Mouse (Mus musculus) embryonic fibroblast, embryonic 13.5 days (primary cell): ENCODE measurements at regions not wholly inside any gene's neighbourhood (a gene's known extent, or its start where the extent isn't known, plus 50 kb on each side); places are given as distances from the start of the nearest gene placed in this dataset.
A peak's percentile ranks its signal among the peaks of the same experiment; 100 is the strongest.
"Not testable (repeated sequence)": the region's sequence is repeated elsewhere in the genome, so short reads cannot be mapped to it uniquely, and the experiment has no call there.

ENCODE experiments used
- H3K27ac ChIP-seq: 2 replicates; pipeline ENCODE4 v1.5.1; 2012; ENCODE audit warnings: low read length, control low read depth, inconsistent platforms; ENCODE audit not compliant: insufficient read depth
- H3K4me1 ChIP-seq: 2 replicates; pipeline ENCODE4 v1.6.1; 2011; ENCODE audit warnings: low read length; ENCODE audit not compliant: control insufficient read depth, insufficient read depth
- H3K4me3 ChIP-seq: 2 replicates; pipeline ENCODE4 v1.5.1; 2011; ENCODE audit warnings: mild to moderate bottlenecking, control low read depth, low read length; ENCODE audit not compliant: insufficient read depth
- CTCF ChIP-seq: IDR thresholded peaks from 2 replicates; pipeline ENCODE4 v1.5.1; 2011; ENCODE audit warnings: mild to moderate bottlenecking, control low read depth, low read length, moderate library complexity, borderline replicate concordance; ENCODE audit not compliant: insufficient read depth
- POLR2A ChIP-seq: IDR thresholded peaks from 2 replicates; pipeline ENCODE4 v1.6.1; 2011; ENCODE audit warnings: low read depth, mild to moderate bottlenecking, control low read depth, low read length, moderate library complexity

DNA sequence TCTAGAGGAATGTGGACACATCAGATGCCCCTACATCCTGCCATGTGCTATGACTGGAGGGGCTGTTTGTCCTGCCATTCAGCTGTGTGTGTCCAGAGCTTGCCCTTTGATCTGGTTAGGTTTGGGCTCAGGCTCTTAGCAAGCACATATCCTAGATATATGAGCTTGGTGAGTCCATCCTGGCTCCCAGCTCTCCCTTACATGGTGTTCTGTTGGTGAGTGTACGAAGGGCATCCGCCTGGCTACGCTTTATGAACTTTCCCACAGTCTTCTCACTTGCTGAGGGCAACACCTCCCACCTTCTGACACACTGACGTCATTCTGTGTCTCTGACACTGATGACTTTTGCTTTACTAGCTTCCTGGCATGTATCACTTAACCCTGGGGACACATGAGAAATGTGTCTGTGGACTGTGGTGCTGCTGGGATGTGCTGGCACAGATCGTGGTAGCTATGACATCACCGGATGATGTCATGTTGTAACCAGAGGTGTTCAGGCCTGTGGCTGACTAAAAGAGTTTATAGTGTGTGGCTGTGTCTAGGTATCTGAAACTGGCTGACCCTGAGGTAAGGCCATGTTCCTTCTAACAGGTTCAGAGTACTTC, 149.4 kb downstream of the Kif26a start:
- H3K4me1 ChIP-seq: no peaks in the 10 kb centered on the region
- no peak overlapping the region for H3K27ac ChIP-seq
- TF ChIP-seq CTCF (no peak), POLR2A (no peak)
- H3K4me3 ChIP-seq: no peak overlapping the region

GRCm38 (mm10) chr12:112298521-112298920, 152.5 kb downstream of the Kif26a start:
- Histone ChIP-seq H3K4me3 (no peak overlapping the region), H3K27ac (no peak overlapping the region), H3K4me1 (no peaks in the 10 kb centered on the region)
- TF ChIP-seq POLR2A: no peak
- TF ChIP-seq CTCF: no peak

DNA sequence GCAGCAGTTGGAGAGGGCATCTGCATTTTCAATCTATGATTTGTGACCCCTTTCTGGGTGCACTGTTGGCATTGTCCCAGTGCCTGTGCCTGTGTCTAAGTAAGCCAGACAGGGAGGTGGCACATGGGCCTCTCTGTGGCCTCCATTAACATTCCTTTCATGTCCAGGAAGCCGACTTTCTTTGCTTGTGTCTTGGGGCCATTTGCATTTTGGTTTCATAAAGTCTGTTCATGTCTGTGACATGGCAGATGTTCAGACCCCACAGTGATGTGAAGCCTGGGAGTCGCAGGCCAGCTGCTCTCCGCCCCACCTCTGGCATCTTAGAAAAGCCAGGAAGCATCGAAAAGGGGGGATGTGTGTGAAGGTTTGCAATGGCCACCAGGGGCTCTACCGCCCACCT, 153.1 kb downstream of the Kif26a start:
- no peak for TF ChIP-seq POLR2A
- TF ChIP-seq CTCF: no peak
- Histone ChIP-seq H3K4me1 (no peaks in the 10 kb centered on the region), H3K27ac (no peak overlapping the region)

DNA sequence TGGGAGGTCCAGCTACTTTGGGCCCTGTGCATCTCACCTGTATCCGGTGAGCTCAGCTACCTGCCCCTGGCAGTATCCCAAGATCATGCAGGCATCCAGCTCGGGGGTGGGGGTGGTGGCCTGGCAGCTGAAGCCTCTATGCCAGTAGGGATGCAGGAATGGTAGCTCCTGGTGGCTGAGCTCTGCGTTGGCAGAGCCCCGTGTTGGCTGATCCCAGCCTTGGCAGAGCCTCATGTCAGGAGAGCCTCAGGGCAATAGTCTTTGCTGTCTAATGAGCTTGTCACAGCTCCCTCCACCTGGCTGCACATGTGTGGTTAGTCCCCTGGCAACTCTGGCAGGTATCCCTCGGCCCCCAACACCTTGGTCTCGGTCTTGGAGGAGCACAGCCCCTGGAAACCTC, 153.6 kb downstream of the Kif26a start:
- no peak overlapping the region for H3K4me3 ChIP-seq
- H3K27ac ChIP-seq: no peak overlapping the region
- TF ChIP-seq POLR2A (no peak), CTCF (no peak)
- no peaks in the 10 kb centered on the region for H3K4me1 ChIP-seq

More for the DNA sequence above, 153.1 kb downstream of the Kif26a start:
- H3K4me3 ChIP-seq: no peak overlapping the region

DNA sequence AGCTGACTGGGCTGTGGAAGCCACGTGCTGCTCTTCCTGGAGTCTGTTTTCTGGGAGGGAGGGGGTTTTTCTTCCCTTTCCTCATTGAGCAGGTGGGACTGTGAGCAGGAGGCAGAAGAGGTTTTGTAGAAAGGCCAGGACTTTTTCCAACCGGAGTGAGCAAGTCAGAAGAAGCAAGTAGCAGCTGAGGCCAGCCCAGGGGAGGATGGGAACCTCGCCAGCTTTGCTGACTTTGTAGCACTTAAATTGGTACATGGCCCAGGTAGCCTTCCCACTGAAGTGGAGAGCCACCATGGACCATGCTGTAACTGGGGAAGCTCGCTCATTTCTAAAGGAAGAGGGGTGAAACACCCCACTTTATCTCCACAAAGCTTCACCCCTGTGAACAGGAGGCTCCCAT, 154.1 kb downstream of the Kif26a start:
- H3K4me1 ChIP-seq: no peaks in the 10 kb centered on the region
- H3K4me3 ChIP-seq: no peak overlapping the region
- TF ChIP-seq POLR2A: no peak
- TF ChIP-seq CTCF: no peak
- H3K27ac ChIP-seq: no peak overlapping the region

- Histone ChIP-seq H3K4me1 (no peaks in the 10 kb centered on the region), H3K4me3 (no peak overlapping the region), H3K27ac (no peak overlapping the region)
- TF ChIP-seq CTCF (no peak), POLR2A (no peak)
These were observed 155.4 kb downstream of the Kif26a start for GRCm38 (mm10) chr12:112301411-112301891.

DNA sequence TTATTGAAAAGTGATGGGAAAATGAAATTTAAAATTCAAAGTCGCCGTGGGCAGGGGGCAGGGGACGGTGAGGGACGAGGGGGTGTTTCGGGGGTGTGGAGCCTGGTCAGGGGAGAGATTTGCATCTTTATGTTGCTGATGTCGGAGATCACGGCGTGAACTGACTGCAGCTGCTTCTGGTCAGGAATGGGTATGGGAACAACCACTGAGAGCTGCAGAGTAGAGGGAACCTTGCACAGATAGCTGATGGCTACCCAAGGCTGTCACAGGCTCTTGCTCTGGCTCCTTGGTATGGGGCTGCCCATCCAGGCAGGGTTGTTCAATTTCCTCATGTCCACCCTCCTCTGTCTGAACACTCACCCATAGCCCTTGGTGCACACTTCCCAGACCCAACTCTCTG, 155.9 kb downstream of the Kif26a start:
- Histone ChIP-seq H3K27ac (no peak overlapping the region), H3K4me3 (no peak overlapping the region), H3K4me1 (no peaks in the 10 kb centered on the region)
- no peak for TF ChIP-seq POLR2A
- no peak for TF ChIP-seq CTCF

DNA sequence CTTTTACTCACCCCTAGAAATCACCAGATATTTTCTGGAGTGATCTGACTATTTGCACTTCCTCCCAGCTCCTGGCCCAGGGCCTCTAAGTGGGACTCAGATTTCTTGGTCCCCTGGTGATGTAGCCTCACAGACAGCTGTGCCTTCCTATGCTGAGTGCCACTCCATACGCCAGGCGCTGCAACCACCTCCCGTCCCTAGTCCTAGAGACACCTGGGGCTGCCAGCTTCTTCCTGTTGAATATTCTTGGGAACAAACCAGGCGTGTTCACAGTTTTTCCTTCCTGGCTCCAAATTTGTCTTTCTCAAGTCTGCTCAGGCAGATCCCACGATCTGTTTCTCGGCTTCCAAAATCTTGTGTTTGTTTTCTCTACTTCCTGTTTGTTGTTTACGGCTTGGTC, 160.2 kb downstream of the Kif26a start:
- TF ChIP-seq POLR2A (no peak), CTCF (no peak)
- Histone ChIP-seq H3K4me3 (no peak overlapping the region), H3K27ac (no peak overlapping the region), H3K4me1 (no peaks in the 10 kb centered on the region)

GRCm38 (mm10) chr12:112308016-112308415, 162.0 kb downstream of the Kif26a start:
- Histone ChIP-seq H3K4me1 (no peaks in the 10 kb centered on the region), H3K4me3 (no peak overlapping the region), H3K27ac (no peak overlapping the region)
- no peak for TF ChIP-seq POLR2A
- no peak for TF ChIP-seq CTCF

DNA sequence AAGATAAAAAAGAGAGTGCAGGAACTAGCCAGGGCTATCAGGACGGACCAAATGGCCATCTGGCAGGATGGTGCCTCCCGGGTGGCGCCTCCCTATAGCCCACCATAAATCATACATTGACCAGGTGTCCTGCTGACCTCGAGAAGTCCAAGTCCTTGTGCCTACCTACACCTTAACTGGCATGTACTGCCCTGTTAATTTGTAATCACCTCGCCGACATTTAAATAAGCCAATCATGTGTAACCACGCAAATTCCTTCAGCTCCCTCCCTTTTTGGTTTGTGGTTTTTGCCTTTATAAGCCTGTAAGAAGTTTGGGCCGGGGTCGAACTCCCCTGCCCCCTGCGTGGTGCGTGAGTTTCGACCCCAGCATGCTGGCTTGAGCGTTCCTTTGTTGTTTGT, 163.1 kb downstream of the Kif26a start:
- H3K27ac ChIP-seq, H3K4me1 ChIP-seq, H3K4me3 ChIP-seq: not testable (repeated sequence)

DNA sequence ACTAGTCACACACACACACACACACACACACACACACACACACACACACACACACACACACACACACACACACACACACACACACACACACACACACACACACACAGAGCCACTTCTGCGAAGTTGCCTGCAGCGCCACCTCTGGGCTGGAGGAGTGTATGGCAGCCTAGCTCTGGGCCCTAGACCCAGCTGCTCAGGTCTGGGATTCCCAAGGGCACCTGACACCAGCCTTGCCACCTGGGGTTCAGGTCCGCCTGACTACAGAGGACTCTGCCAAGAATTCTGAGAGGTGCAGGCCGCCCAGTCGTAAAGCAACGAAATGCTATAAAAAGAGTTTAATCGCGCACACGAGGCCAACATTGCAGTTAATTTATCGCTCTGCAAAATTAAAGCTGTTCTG, 163.8 kb downstream of the Kif26a start:
- no peak overlapping the region for H3K27ac ChIP-seq
- no peak overlapping the region for H3K4me3 ChIP-seq
- H3K4me1 ChIP-seq: no peaks in the 10 kb centered on the region
- no peak for TF ChIP-seq POLR2A
- peak; percentile 45; the same call in 1 of the 2 replicates for TF ChIP-seq CTCF
